Mouse (Mus musculus): ENCODE data around the gene Ceacam19. TPM values are rescaled to one million over a fixed set of nuclear protein-coding genes. Genes with fewer than 3 reads are reported as not detected.
"Not testable (repeated sequence)": the region's sequence is repeated elsewhere in the genome, so short reads cannot be mapped to it uniquely, and the experiment has no call there.

The Ceacam19 gene
- 0.10 and 0.14 TPM in 2 replicates for polyA plus RNA-seq (2015; fragmentation: Nextera tagmentation; extraction: Ambion mirVana)

- no peak for DNase-seq (ENCODE audit: low spot score)
Measured at GRCm38 (mm10) chr7:19887849-19888248, at the start of gene Ceacam19. Ceacam19 (minus strand) TSS chr7:19887965.

- no peak for DNase-seq (ENCODE audit: low spot score)
Measured at GRCm38 (mm10) chr7:19937229-19937821, 49.6 kb upstream of the Ceacam19 start.

GRCm38 (mm10) chr7:19935961-19936360 is 48.2 kb upstream of the Ceacam19 start:
- no peak for DNase-seq (ENCODE audit: low spot score)

- DNase-seq (ENCODE audit: low spot score) = peak; percentile 58
Measured at GRCm38 (mm10) chr7:19935171-19935751, 47.5 kb upstream of the Ceacam19 start.

- DNase-seq (ENCODE audit: low spot score) = peak; percentile 85
Measured at GRCm38 (mm10) chr7:19932877-19933809, 45.4 kb upstream of the Ceacam19 start.

- peak; percentile 88 for DNase-seq (ENCODE audit: low spot score)
Measured at GRCm38 (mm10) chr7:19932133-19932876, 44.5 kb upstream of the Ceacam19 start.

- not testable (repeated sequence) for DNase-seq (ENCODE audit: low spot score)
Measured at GRCm38 (mm10) chr7:19930481-19930880, 42.7 kb upstream of the Ceacam19 start.

- DNase-seq (ENCODE audit: low spot score) = no peak
Measured at GRCm38 (mm10) chr7:19928486-19928885, 40.7 kb upstream of the Ceacam19 start.

GRCm38 (mm10) chr7:19926849-19927480 is 39.2 kb upstream of the Ceacam19 start:
- peak; percentile 50 for DNase-seq (ENCODE audit: low spot score)

- no peak for DNase-seq (ENCODE audit: low spot score)
Measured at GRCm38 (mm10) chr7:19925376-19925775, 37.6 kb upstream of the Ceacam19 start.

- DNase-seq (ENCODE audit: low spot score) = peak; percentile 79
Measured at GRCm38 (mm10) chr7:19923797-19924196, 36.0 kb upstream of the Ceacam19 start.

- peak; percentile 50 for DNase-seq (ENCODE audit: low spot score)
Measured at GRCm38 (mm10) chr7:19923354-19923753, 35.6 kb upstream of the Ceacam19 start.

GRCm38 (mm10) chr7:19920506-19921261 is 32.9 kb upstream of the Ceacam19 start, which contains the start of gene Pvr:
Pvr (minus strand) TSS chr7:19921160.
- peak; percentile 81 for DNase-seq (ENCODE audit: low spot score)

GRCm38 (mm10) chr7:19920166-19920505 is 32.4 kb upstream of the Ceacam19 start:
- DNase-seq (ENCODE audit: low spot score) = peak; percentile 11

GRCm38 (mm10) chr7:19914558-19914957 is 26.8 kb upstream of the Ceacam19 start:
- DNase-seq (ENCODE audit: low spot score) = no peak

GRCm38 (mm10) chr7:19911695-19912524 is 24.1 kb upstream of the Ceacam19 start:
- DNase-seq (ENCODE audit: low spot score) = peak; percentile 89

GRCm38 (mm10) chr7:19911292-19911658 is 23.5 kb upstream of the Ceacam19 start:
- no peak for DNase-seq (ENCODE audit: low spot score)

GRCm38 (mm10) chr7:19910421-19911291 is 22.9 kb upstream of the Ceacam19 start:
- DNase-seq (ENCODE audit: low spot score) = peak; percentile 84
